Mouse (Mus musculus) ES-Bruce4 (cell line): Measurements from ENCODE around the gene Dcdc2b. TPM values are rescaled to one million over a fixed set of nuclear protein-coding genes. Genes with fewer than 3 reads are reported as not detected.
A peak's percentile ranks its signal among the peaks of the same experiment; 100 is the strongest.

Experiments
- H3K27ac ChIP-seq: 2 replicates; pipeline ENCODE4 v1.5.1; 2012; ENCODE audit warnings: low read length, inconsistent platforms; ENCODE audit not compliant: insufficient read depth
- H3K27me3 ChIP-seq: 2 replicates; pipeline ENCODE4 v1.6.1; 2012; ENCODE audit warnings: mild to moderate bottlenecking, low read length, inconsistent platforms; ENCODE audit not compliant: control insufficient read depth, poor library complexity, insufficient read depth, severe bottlenecking
- H3K36me3 ChIP-seq: 2 replicates; pipeline ENCODE4 v1.6.1; 2012; ENCODE audit warnings: inconsistent platforms, mild to moderate bottlenecking, low read length, moderate library complexity; ENCODE audit not compliant: control insufficient read depth, poor library complexity, insufficient read depth, severe bottlenecking
- H3K4me1 ChIP-seq: one replicate; pipeline ENCODE4 v1.8.1; 2011; ENCODE audit warnings: low read length; ENCODE audit not compliant: control insufficient read depth, insufficient read depth
- H3K4me3 ChIP-seq: 2 replicates; pipeline ENCODE4 v1.5.1; 2011; ENCODE audit warnings: low read depth, mild to moderate bottlenecking, low read length
- H3K9ac ChIP-seq: 2 replicates; pipeline ENCODE4 v1.6.1; 2012; ENCODE audit warnings: low read depth, mild to moderate bottlenecking, inconsistent platforms; ENCODE audit not compliant: poor library complexity, severe bottlenecking
- H3K9me3 ChIP-seq: replicated peaks from 2 replicates; pipeline ENCODE4 v1.6.1; 2012; ENCODE audit warnings: mild to moderate bottlenecking, low read length, inconsistent platforms; ENCODE audit not compliant: control insufficient read depth, poor library complexity, insufficient read depth, severe bottlenecking
- CTCF ChIP-seq: IDR thresholded peaks from one replicate; pipeline ENCODE4 v1.8.1; 2011; ENCODE audit warnings: low read depth, low read length
- EP300 ChIP-seq: IDR thresholded peaks from 2 replicates; pipeline ENCODE4 v1.6.1; 2011; ENCODE audit warnings: low read depth, low read length; ENCODE audit not compliant: insufficient read depth
- POLR2A ChIP-seq: IDR thresholded peaks from one replicate; pipeline ENCODE4 v1.8.1; 2011; ENCODE audit warnings: low read length; ENCODE audit not compliant: insufficient read depth
- polyA plus RNA-seq: library from polyadenylated mRNA; stranded (reverse); fragments of >200 nt; gene quantifications from 2 replicates; pipeline ENCODE4 v1.2.4, GENCODE M21; 2011; ENCODE audit warnings: low read depth; ENCODE audit not compliant: missing spikeins, insufficient read depth, insufficient read length

Dcdc2b gene
- polyA plus RNA-seq, 1 experiment, result 3.0 TPM

DNA sequence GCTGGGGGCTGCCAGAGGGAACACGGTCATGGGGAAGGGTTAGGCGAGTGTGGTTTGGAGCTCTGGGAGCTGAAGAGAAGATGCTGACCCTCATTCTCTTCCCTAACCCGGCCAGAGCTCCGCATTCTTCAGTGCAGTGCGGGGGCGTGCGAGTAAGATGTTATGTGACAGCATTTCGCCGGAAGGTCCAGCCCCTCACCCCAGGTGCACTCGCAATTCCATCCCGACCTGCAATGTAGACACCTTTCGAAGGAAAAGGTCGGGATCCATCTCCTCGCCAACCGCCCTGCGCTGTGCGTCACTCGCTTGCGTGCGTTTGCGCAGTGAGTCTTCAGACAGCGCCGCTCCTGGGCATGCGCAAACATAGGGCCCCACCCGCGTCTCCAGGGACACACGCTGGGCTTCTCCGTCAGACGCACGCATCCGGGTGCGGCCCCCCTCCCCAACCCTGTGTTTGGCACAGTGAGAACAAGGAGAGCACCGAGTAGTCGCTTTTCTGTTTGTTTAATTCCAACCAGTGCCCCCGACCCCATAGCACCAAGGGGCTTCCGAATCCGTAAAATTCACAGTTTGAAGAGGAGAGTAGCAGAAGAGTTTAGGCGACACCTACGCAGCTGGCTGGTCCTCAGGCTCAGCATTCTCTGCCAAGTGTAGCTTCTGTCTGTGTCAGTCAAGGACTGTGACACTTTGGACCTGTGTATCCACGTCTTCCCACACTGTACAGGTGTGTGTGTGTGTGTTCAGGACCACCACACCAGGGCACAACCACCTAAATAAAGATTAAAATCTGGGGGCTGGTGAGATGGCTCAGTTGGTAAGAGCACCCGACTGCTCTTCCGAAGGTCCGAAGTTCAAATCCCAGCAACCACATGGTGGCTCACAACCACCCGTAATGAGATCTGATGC, 5.0 kb upstream of the Dcdc2b start, which contains the start of gene Iqcc:
TSS of gene Iqcc (minus strand) at position 314 of the 906 bp plus-strand sequence.
- Histone ChIP-seq H3K27ac (peak within 1 kb of the TSS; percentile 34), H3K9me3 (no peaks in the 10 kb centered on the region), H3K36me3 (no peaks in the 10 kb centered on the region), H3K27me3 (no peaks in the 10 kb centered on the region), H3K9ac (peak within 1 kb of the TSS; percentile 76), H3K4me3 (peak within 1 kb of the TSS; percentile 85), H3K4me1 (peaks cover 2% of the 10 kb centered on the region)
- TF ChIP-seq CTCF, result no peak
- peak; percentile 96 for TF ChIP-seq POLR2A
- TF ChIP-seq EP300, result 0 out of 2 replicates have a peak, but pooled peaks have one; percentile 13

DNA sequence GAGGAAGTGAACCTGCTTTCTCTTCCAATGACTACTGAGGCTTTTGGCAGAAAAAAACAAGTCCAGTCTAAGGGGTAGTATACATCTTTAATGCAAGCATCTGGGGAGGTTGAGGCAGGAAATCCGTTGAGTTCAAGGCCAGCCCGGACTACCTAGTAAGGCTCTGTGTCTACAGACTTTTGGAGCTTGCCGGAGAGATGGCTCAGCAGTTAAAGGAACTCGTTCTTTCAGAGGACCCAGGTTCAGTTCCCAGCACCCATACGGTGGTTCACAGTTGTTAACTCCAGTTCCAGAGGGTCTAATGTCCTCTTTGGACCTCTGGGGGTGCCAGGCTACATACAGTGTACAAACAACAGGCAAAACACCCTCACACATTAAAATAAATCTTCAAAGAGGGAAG, 4.0 kb upstream of the Dcdc2b start:
- TF ChIP-seq POLR2A (no peak), EP300 (no peak), CTCF (no peak)
- peaks cover 2% of the 10 kb centered on the region for H3K4me1 ChIP-seq
- H3K27ac ChIP-seq, result no peak overlapping the region
- H3K9me3 ChIP-seq, result no peaks in the 10 kb centered on the region
- peak overlapping the region; percentile 85 for H3K4me3 ChIP-seq
- no peaks in the 10 kb centered on the region for H3K36me3 ChIP-seq
- H3K27me3 ChIP-seq, result no peaks in the 10 kb centered on the region
- peak overlapping the region; percentile 76 for H3K9ac ChIP-seq

DNA sequence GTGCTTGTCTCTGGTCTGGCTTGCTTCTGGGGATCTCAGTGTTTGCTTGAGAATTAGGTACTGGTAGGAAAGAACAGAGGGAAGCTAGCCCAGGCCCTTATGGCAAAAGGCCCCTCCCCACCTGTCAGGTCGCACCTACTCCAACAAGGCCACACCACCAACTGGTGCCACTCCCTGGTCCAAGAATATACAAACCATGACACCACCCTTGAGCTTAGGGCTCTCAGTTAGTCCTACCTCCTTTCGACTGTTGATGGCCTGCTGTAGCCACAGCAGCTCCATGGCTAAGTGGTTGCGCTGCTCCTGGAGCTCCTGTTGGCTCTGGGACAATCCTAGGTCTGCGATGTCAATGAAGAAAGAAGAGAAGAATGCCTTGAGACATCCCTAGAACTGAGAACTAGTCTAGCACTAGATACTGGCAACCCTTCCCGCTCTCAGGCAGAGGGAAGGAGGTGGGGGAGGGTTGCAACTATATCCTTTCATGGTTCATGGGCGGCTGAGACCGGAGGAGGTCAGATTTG, 3.1 kb upstream of the Dcdc2b start:
- Histone ChIP-seq H3K4me3 (no peak overlapping the region), H3K36me3 (no peaks in the 10 kb centered on the region), H3K9me3 (no peaks in the 10 kb centered on the region), H3K27ac (no peak overlapping the region), H3K9ac (no peak overlapping the region), H3K27me3 (no peaks in the 10 kb centered on the region), H3K4me1 (no peaks in the 10 kb centered on the region)
- TF ChIP-seq EP300, result no peak
- TF ChIP-seq POLR2A, result no peak
- TF ChIP-seq CTCF, result no peak

DNA sequence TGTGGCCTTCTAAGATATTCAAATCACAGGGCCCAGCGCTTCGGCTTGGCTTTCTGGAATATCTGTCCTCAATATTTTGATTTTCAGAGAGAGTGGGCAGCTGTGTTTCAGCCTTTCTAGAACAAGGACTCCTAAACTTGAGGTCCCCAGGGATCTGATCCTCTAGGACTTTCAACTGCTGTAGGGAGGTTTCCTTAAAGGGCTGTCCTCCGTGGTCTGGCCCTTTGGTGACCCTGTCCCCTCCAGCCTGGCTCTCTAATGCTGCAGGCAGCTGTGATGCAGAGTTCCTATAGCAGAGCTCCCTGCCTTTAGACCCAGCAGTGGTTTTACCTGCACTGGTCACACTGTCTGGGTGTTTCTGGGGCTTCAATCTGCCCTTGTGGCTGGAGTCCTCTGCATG, 2.6 kb upstream of the Dcdc2b start:
- H3K9ac ChIP-seq, result no peak overlapping the region
- no peak overlapping the region for H3K4me3 ChIP-seq
- no peaks in the 10 kb centered on the region for H3K27me3 ChIP-seq
- H3K9me3 ChIP-seq, result no peaks in the 10 kb centered on the region
- TF ChIP-seq POLR2A (no peak), EP300 (no peak), CTCF (no peak)
- H3K27ac ChIP-seq, result no peak overlapping the region
- no peaks in the 10 kb centered on the region for H3K4me1 ChIP-seq
- no peaks in the 10 kb centered on the region for H3K36me3 ChIP-seq

DNA sequence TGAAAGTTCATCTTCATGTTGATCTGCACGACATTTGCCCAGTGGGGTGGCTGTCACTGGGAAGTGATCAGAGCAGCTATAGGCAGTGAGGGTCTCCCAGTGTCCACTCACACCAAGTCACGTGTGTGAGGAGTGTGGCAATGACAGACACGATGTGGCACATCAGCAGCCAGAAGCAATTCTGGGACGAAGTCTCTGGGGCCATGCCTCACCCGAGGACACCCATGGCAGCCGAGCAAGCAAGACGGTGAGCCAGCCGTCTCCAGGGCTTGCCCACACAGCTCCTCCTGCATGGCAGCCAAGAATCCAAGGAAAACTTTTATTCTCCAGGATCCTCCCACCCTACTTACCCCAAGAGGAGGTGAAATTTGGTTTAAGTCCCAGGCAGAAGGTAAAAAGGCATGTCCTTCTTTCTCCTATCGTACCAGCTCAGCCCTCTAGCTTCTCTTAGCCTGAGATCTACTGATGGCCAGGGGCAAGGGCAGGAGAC, 1.8 kb upstream of the Dcdc2b start:
- no peak overlapping the region for H3K27ac ChIP-seq
- no peak overlapping the region for H3K4me3 ChIP-seq
- H3K36me3 ChIP-seq, result no peaks in the 10 kb centered on the region
- H3K9ac ChIP-seq, result no peak overlapping the region
- H3K4me1 ChIP-seq, result no peaks in the 10 kb centered on the region
- no peaks in the 10 kb centered on the region for H3K9me3 ChIP-seq
- no peaks in the 10 kb centered on the region for H3K27me3 ChIP-seq
- no peak for TF ChIP-seq EP300
- no peak for TF ChIP-seq POLR2A
- no peak for TF ChIP-seq CTCF

DNA sequence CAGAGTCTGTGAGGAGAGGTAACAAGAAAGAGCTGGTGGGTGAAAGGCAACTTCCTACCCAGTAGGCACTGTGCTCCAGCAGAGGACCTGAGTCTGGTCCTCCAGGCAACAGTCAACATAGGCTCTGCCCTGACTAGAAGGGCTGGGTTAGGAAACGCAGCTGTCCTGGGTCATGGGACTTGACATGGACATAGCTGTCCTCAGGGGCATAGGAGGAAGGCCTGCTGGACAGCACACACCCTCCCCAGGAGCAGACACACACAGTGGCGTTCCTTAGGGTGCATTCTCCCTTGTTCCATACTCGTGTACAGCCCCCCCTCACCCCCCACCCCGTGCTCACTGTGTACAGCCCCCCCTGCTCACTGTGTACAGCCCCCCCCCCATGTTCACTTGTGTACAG, 3.6 kb downstream of the Dcdc2b start:
- H3K9me3 ChIP-seq, result no peaks in the 10 kb centered on the region
- H3K4me1 ChIP-seq, result peaks cover 9% of the 10 kb centered on the region
- TF ChIP-seq POLR2A (no peak), EP300 (no peak), CTCF (no peak)
- H3K27me3 ChIP-seq, result no peaks in the 10 kb centered on the region
- H3K27ac ChIP-seq, result no peak overlapping the region
- H3K36me3 ChIP-seq, result peaks cover 9% of the 10 kb centered on the region; the same call in 1 of the 2 replicates
- no peak overlapping the region for H3K4me3 ChIP-seq
- no peak overlapping the region for H3K9ac ChIP-seq
